Mouse (Mus musculus) neural tube, embryonic 13.5 days (tissue): ENCODE results near the gene Snip1. TPM values are rescaled to one million over a fixed set of nuclear protein-coding genes. Genes with fewer than 3 reads are reported as not detected.

Experiments
- ATAC-seq: fragments of 200-750 bp; cut with Nextera tagmentation; 2 replicates; pipeline ENCODE4 v1.8.0; 2017; ENCODE audit warnings: low read depth, mild to moderate bottlenecking, moderate TSS enrichment, moderate library complexity
- H3K27ac ChIP-seq: fragments of 300-500 bp; sonication (generic); replicated peaks from 2 replicates; pipeline ENCODE4 v1.5.1; 2015; ENCODE audit warnings: moderate library complexity, mild to moderate bottlenecking, inconsistent platforms
- H3K27me3 ChIP-seq: fragments of 300-500 bp; sonication (generic); 2 replicates; pipeline ENCODE4 v1.6.1; 2015; ENCODE audit warnings: mild to moderate bottlenecking, inconsistent platforms
- H3K36me3 ChIP-seq: fragments of 300-500 bp; sonication (generic); 2 replicates; pipeline ENCODE4 v1.6.1; 2015; ENCODE audit warnings: mild to moderate bottlenecking, inconsistent platforms
- H3K4me1 ChIP-seq: fragments of 300-500 bp; sonication (generic); replicated peaks from 2 replicates; pipeline ENCODE4 v1.6.1; 2015; ENCODE audit warnings: inconsistent platforms
- H3K4me2 ChIP-seq: fragments of 300-500 bp; sonication (generic); 2 replicates; pipeline ENCODE4 v1.6.1; 2015; ENCODE audit warnings: inconsistent platforms, mild to moderate bottlenecking, moderate library complexity
- H3K4me3 ChIP-seq: fragments of 300-500 bp; sonication (generic); 2 replicates; pipeline ENCODE4 v1.5.1; 2015; ENCODE audit warnings: mild to moderate bottlenecking, inconsistent platforms
- H3K9ac ChIP-seq: fragments of 300-500 bp; sonication (generic); 2 replicates; pipeline ENCODE4 v1.6.1; 2015; ENCODE audit warnings: moderate library complexity, mild to moderate bottlenecking, inconsistent platforms
- H3K9me3 ChIP-seq: fragments of 300-500 bp; sonication (generic); 2 replicates; pipeline ENCODE4 v1.6.1; 2016; ENCODE audit warnings: inconsistent platforms
- WGBS: fragments of 180-500 bp; shearing (Covaris S2); methylation state at CpG from one replicate; pipeline ENCODE4 v1.1.7; 2015; 5-methylcytosine and 5-hydroxymethylcytosine counted together
- polyA plus RNA-seq: library from polyadenylated mRNA; unstranded; fragments of >200 nt; fragmentation: Nextera tagmentation; extraction: Ambion mirVana; gene quantifications from 2 replicates; pipeline ENCODE4 v1.2.1, GENCODE M21; 2015

The Snip1 gene
- 23.8 and 27.9 TPM in 2 replicates for polyA plus RNA-seq

- peak; percentile 88 for ATAC-seq
- under 1% methylated on average over 78 of the region's 78 CpGs for WGBS
- H3K9ac ChIP-seq, result peak within 1 kb of the TSS; percentile 90
Measured at GRCm38 (mm10) chr4:125066490-125067370, at the start of gene Snip1. Snip1 (plus strand) TSS chr4:125066672.

GRCm38 (mm10) chr4:125017431-125017830 lies 49.0 kb upstream of the Snip1 start:
- WGBS, result 84% methylated on average over 11 of the region's 11 CpGs
- no peak overlapping the region for H3K27ac ChIP-seq
- peaks cover 4% of the 10 kb centered on the region for H3K27me3 ChIP-seq
- H3K4me3 ChIP-seq, result no peak overlapping the region
- H3K4me1 ChIP-seq, result no peaks in the 10 kb centered on the region
- no peak overlapping the region for H3K9ac ChIP-seq
- no peak for ATAC-seq
- no peaks in the 10 kb centered on the region for H3K36me3 ChIP-seq
- no peak overlapping the region for H3K4me2 ChIP-seq
- H3K9me3 ChIP-seq, result no peaks in the 10 kb centered on the region

More at GRCm38 (mm10) chr4:125066490-125067370, at the start of gene Snip1:
- H3K27ac ChIP-seq, result peak within 1 kb of the TSS; percentile 61; the same call in 1 of the 2 replicates
- peak within 1 kb of the TSS; percentile 93 for H3K4me3 ChIP-seq
- H3K36me3 ChIP-seq, result peaks cover 34% of the 10 kb centered on the region
- H3K9me3 ChIP-seq, result no peaks in the 10 kb centered on the region
- H3K4me2 ChIP-seq, result peak within 1 kb of the TSS; percentile 91
- H3K4me1 ChIP-seq, result peaks cover 24% of the 10 kb centered on the region
- H3K27me3 ChIP-seq, result 0 out of 2 replicates have a peak, but pooled peaks cover 11% of the 10 kb centered on the region

DNA sequence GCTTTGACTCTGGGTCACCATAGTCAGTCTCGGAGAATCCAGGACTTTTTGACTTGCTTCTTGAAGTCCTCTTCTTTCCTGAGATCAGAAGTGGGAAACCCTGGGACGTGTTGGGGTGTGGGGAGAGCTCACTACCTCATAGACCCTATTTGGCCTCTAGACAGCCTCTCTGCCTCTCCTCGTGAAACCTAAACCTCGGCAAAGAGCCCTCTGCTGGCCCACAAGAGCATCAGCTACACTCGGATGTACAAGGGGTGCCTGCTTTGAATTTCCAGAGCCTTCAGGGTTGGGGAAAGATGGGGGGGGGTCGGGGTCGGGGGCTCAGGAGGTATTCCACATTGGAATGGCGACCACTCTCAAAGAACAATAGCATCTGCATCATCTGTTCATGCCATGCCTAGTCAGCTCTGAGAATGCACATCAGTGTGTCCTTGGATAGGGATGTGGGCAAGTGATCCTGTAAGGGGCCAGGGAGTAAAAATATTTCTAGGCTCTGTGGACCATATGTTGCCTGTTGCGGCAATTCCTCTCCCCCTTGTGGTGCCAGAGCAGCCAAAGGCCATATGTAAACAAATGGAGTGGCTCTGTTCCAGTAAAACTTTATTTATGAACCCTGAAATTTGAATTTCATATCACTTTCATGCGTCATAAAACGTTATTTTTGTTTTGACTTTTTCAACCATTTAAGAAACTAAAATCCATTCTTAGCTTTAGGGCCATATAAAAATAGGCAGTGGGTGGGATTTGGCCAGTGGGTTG lies 45.5 kb upstream of the Snip1 start:
- Histone ChIP-seq H3K9ac (no peak overlapping the region), H3K27me3 (peaks cover 13% of the 10 kb centered on the region; the same call in 1 of the 2 replicates), H3K9me3 (no peaks in the 10 kb centered on the region), H3K36me3 (no peaks in the 10 kb centered on the region), H3K4me2 (no peak overlapping the region), H3K27ac (no peak overlapping the region), H3K4me3 (no peak overlapping the region), H3K4me1 (no peaks in the 10 kb centered on the region)
- WGBS, result 34% methylated on average over 11 of the region's 11 CpGs
- no peak for ATAC-seq

DNA sequence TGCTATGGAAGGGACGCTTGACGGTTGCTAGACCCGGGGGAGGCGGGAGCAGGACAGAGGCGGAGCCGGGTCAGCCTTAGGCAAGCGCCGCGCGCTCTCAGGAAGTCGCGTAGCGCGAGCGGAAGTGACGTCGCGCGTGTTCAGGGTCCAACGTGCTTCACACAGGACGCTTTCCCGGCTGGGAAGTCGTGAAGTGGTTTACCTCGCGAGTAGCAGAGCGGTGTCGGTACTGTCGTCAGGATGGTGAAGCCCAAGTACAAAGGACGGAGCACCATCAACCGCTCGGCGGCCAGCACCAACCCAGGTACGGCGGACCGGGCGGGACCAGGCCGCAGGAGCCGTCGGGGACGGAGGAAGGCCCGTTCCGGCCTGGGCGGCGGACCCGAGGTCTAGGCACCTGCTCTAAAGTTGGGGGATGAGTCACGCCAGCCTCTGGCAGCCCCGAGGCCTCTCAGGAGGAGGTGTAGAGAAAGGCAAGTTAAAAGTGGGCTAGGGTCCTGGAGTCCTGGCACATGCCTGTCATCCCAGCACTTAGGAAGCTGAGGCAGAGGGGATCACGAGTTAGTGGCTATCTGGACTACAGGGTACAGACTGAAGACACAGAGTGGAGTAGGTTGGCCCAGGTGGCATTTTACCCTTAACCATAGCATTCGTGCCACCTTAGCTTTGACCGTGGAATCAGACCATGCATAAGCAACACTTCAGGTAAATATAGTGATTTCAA lies 36.4 kb upstream of the Snip1 start:
- Histone ChIP-seq H3K9me3 (no peaks in the 10 kb centered on the region), H3K4me1 (peaks cover 32% of the 10 kb centered on the region), H3K27me3 (peaks cover 16% of the 10 kb centered on the region; the same call in 1 of the 2 replicates), H3K4me3 (peak overlapping the region; percentile 98), H3K9ac (peak overlapping the region; percentile 94), H3K27ac (peak overlapping the region; percentile 59), H3K4me2 (peak overlapping the region; percentile 97), H3K36me3 (peaks cover 9% of the 10 kb centered on the region)
- WGBS, result under 1% methylated on average over 50 of the region's 50 CpGs
- ATAC-seq, result peak; percentile 98

DNA sequence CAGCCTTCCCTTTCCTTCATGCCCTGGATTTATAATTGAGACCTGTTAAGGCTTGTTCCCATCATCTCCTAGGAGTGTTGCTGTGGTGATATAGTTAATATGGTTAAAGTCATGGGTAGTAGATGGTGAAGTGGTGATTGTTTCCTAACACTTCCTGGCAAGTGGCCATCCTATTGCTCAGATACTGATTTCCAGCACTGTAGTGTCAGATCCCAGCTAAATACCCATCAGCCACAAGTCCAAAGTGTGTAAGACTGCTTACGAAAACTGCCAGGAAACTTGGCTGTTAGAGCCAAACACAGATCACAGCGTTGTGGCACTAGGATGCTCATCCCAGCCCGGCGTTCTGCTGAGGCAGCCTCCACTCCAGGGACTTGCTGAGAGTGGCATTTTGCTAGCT lies 32.1 kb upstream of the Snip1 start:
- Histone ChIP-seq H3K4me3 (no peak overlapping the region), H3K27ac (no peak overlapping the region), H3K9me3 (no peaks in the 10 kb centered on the region), H3K27me3 (no peaks in the 10 kb centered on the region), H3K4me1 (peaks cover 30% of the 10 kb centered on the region), H3K9ac (no peak overlapping the region), H3K4me2 (no peak overlapping the region), H3K36me3 (peaks cover 39% of the 10 kb centered on the region)
- WGBS, result 88% methylated on average over 4 of the region's 4 CpGs
- no peak for ATAC-seq

- H3K4me2 ChIP-seq, result no peak overlapping the region
- no peak for ATAC-seq
- H3K27me3 ChIP-seq, result no peaks in the 10 kb centered on the region
- no peak overlapping the region for H3K4me3 ChIP-seq
- H3K9ac ChIP-seq, result no peak overlapping the region
- H3K27ac ChIP-seq, result no peak overlapping the region
- H3K36me3 ChIP-seq, result peaks cover 96% of the 10 kb centered on the region
- no peaks in the 10 kb centered on the region for H3K9me3 ChIP-seq
- WGBS, result 88% methylated on average over 7 of the region's 7 CpGs
- no peaks in the 10 kb centered on the region for H3K4me1 ChIP-seq
Measured at GRCm38 (mm10) chr4:125044454-125044853, 22.0 kb upstream of the Snip1 start.

DNA sequence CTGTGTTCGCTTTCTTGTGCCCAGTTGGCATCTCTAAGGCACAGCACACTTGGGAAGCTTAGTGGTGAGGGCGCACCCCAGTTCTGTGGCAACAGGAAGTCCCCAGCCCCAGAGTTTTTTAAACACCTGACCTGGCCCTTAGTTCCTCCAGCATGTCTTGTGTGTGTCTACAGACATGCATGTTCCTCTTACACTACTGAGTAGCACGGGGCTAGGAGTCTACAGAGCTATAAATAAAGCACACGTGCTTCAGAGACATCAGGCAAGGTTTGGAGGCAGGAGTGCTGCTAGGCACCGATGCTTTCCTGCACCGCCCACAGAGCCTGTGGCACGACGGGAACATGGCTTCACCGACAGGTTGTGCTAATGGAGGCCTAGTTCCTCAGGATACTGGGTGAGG lies 11.1 kb upstream of the Snip1 start:
- H3K4me1 ChIP-seq, result no peaks in the 10 kb centered on the region; the same call in 1 of the 2 replicates
- H3K4me2 ChIP-seq, result no peak overlapping the region
- WGBS, result 90% methylated on average over 9 of the region's 9 CpGs
- no peak for ATAC-seq
- H3K9ac ChIP-seq, result no peak overlapping the region
- H3K27me3 ChIP-seq, result no peaks in the 10 kb centered on the region
- no peak overlapping the region for H3K27ac ChIP-seq
- no peaks in the 10 kb centered on the region for H3K9me3 ChIP-seq
- H3K36me3 ChIP-seq, result peaks cover 61% of the 10 kb centered on the region
- H3K4me3 ChIP-seq, result no peak overlapping the region

DNA sequence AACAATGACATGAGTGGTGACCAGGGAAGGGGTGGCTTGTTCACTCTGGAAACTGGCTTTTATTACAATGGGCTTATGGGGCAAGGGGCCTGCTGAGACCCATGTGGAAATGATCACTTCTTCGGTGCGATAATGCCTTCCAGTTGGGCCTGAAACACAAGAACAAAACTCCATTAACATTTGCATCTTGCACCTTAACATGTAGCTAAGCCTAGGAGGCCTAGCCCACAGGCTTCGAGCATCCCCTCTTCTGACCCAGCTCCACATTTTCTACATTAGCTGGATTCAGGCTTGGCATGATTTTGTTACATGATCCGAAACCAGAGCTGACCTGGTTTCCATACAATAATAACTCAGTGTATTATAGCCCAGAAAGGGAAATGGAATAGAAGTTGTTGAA lies 10.0 kb upstream of the Snip1 start:
- Histone ChIP-seq H3K9ac (no peak overlapping the region), H3K9me3 (no peaks in the 10 kb centered on the region), H3K4me1 (no peaks in the 10 kb centered on the region; the same call in 1 of the 2 replicates), H3K36me3 (peaks cover 50% of the 10 kb centered on the region), H3K4me2 (no peak overlapping the region), H3K4me3 (no peak overlapping the region), H3K27ac (no peak overlapping the region), H3K27me3 (no peaks in the 10 kb centered on the region)
- 89% methylated on average over 4 of the region's 4 CpGs for WGBS
- no peak for ATAC-seq

DNA sequence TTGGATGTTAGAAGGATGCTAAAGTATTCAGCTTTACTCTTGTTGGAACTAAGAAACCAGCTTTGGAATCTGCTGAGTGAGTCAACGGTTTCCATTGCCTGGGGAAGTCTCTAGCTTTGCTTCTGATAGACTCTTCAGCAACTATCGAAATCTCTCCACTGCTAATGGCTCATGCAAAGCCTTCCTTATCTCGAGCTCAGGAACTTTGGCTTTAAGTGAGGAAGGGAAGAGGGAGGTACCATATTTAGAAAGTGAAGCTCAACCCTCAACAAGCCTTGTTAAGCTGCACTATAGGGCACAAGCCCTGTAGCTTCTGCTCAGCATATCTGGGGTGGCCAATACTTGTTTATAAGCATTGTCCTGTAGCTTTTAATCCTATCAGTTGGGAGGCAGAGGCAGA lies 9.2 kb upstream of the Snip1 start:
- Histone ChIP-seq H3K36me3 (peaks cover 42% of the 10 kb centered on the region), H3K27me3 (no peaks in the 10 kb centered on the region), H3K4me3 (no peak overlapping the region), H3K9me3 (no peaks in the 10 kb centered on the region), H3K4me1 (no peaks in the 10 kb centered on the region; the same call in 1 of the 2 replicates), H3K4me2 (no peak overlapping the region), H3K27ac (no peak overlapping the region), H3K9ac (no peak overlapping the region)
- WGBS, result 60% methylated on average over 3 of the region's 3 CpGs
- no peak for ATAC-seq

GRCm38 (mm10) chr4:125058033-125058432 lies 8.4 kb upstream of the Snip1 start:
- Histone ChIP-seq H3K4me1 (no peaks in the 10 kb centered on the region; the same call in 1 of the 2 replicates), H3K9me3 (no peaks in the 10 kb centered on the region), H3K9ac (peak overlapping the region; percentile 32; the same call in 1 of the 2 replicates), H3K27ac (no peak overlapping the region), H3K27me3 (no peaks in the 10 kb centered on the region), H3K4me3 (no peak overlapping the region), H3K36me3 (peaks cover 36% of the 10 kb centered on the region), H3K4me2 (no peak overlapping the region)
- no peak for ATAC-seq
- 54% methylated on average over 5 of the region's 5 CpGs for WGBS

DNA sequence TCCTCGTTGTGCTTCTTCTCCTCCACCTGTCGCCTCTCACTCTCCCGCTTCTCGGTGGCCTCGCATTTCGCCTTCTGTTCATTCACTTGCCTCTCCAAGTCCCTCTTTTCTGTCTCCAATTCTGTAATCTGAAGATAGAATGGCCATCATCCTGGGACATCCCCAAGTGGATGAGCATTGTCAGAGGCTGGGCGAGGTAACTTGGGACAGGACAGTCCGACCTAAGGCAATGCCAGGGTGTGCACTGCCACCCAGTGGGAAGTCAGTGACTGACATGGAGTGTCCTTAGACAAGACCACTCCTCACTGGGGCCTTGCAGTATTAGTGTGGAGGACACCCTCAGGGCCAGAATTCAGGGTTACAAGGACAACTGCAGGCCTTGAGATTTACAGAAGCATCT lies 7.4 kb upstream of the Snip1 start:
- Histone ChIP-seq H3K9me3 (no peaks in the 10 kb centered on the region), H3K9ac (peak overlapping the region; percentile 23), H3K4me1 (no peaks in the 10 kb centered on the region; the same call in 1 of the 2 replicates), H3K4me3 (peak overlapping the region; percentile 17; the same call in 1 of the 2 replicates), H3K36me3 (peaks cover 26% of the 10 kb centered on the region), H3K27me3 (0 out of 2 replicates have a peak, but pooled peaks cover 4% of the 10 kb centered on the region), H3K4me2 (peak overlapping the region; percentile 49), H3K27ac (no peak overlapping the region)
- 4% methylated on average over 8 of the region's 8 CpGs for WGBS
- peak; percentile 85 for ATAC-seq
